Mouse (Mus musculus): ENCODE results near the gene Sec14l5. TPM values are rescaled to one million over a fixed set of nuclear protein-coding genes. Genes with fewer than 3 reads are reported as not detected.
"Not testable (repeated sequence)": the region's sequence is repeated elsewhere in the genome, so short reads cannot be mapped to it uniquely, and the experiment has no call there.

Gene Sec14l5
- polyA plus RNA-seq, 1 experiment from 2014 or later: 0.11 TPM

DNA sequence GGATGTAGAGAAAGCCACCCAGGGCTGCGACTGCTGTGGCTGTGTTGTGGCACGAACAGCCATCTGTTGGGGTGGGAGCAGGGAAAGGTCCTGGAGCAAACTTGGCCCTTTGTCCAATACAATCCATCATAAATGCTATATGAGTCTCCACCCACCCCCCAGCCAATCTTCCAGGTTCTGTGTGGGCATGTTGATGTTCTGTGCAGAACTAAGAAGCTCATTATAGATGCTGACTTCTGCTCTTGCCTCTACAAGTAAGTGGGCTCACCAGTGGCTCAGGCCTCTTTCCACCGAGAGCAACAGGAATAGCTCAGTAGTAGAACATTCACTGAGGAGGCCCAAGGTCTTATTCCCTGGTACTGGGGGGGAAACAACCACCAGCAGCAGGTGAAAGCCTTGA is 65.2 kb downstream of the Sec14l5 start:
- no peaks in the 10 kb centered on the region for H3K27me3 ChIP-seq (replicated peaks; ENCODE audit: control insufficient read depth, insufficient read depth, low read length)
- H3K36me3 ChIP-seq (ENCODE audit: control insufficient read depth, insufficient read depth, low read length): no peaks in the 10 kb centered on the region
- no peaks in the 10 kb centered on the region for H3K4me1 ChIP-seq (replicated peaks; ENCODE audit: control insufficient read depth, insufficient read depth, low read length)
- DNase-seq (ENCODE audit: low spot score) (no peak), ATAC-seq (replicated peaks; ENCODE audit: low FRiP score, low TSS enrichment, low read depth) (no peak)
- no peak overlapping the region for H3K4me3 ChIP-seq (ENCODE audit: low read depth, low read length)
- no peak overlapping the region for H3K27ac ChIP-seq (ENCODE audit: low read depth)
- WGBS: 83% methylated on average over 3 of the region's 3 CpGs
- no peak overlapping the region for H3K4me2 ChIP-seq (ENCODE audit: low read length)
- no peak overlapping the region for H3K9ac ChIP-seq (ENCODE audit: low read length)
- H3K9me3 ChIP-seq (ENCODE audit: control insufficient read depth, low read length): no peaks in the 10 kb centered on the region

DNA sequence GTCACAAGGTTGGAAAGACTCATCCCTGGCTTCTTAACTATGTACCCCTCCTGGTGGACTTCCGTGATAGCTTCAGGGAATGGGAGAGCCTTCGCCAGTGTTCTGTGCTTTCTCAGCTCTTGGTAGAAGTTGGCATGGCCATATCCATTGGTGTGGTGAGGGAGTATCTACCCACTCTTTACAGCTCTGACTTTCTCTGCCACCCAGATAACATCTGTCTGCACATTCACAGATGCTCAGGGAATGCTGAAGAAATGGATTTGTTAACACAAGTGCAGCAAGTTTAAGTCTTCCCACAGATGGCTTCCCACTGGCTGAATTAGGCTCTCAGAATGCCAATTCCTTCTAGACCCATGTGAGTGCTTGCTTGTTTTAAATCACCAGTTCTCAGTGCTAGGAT is 67.2 kb downstream of the Sec14l5 start:
- Histone ChIP-seq H3K27me3 (replicated peaks; ENCODE audit: control insufficient read depth, insufficient read depth, low read length) (no peaks in the 10 kb centered on the region), H3K4me1 (replicated peaks; ENCODE audit: control insufficient read depth, insufficient read depth, low read length) (no peaks in the 10 kb centered on the region), H3K27ac (ENCODE audit: low read depth) (no peak overlapping the region), H3K36me3 (ENCODE audit: control insufficient read depth, insufficient read depth, low read length) (no peaks in the 10 kb centered on the region), H3K9me3 (ENCODE audit: control insufficient read depth, low read length) (no peaks in the 10 kb centered on the region), H3K4me2 (ENCODE audit: low read length) (no peak overlapping the region), H3K9ac (ENCODE audit: low read length) (no peak overlapping the region), H3K4me3 (ENCODE audit: low read depth, low read length) (no peak overlapping the region)
- 89% methylated on average over 2 of the region's 2 CpGs for WGBS
- ATAC-seq (replicated peaks; ENCODE audit: low FRiP score, low TSS enrichment, low read depth): no peak
- no peak for DNase-seq (ENCODE audit: low spot score)

DNA sequence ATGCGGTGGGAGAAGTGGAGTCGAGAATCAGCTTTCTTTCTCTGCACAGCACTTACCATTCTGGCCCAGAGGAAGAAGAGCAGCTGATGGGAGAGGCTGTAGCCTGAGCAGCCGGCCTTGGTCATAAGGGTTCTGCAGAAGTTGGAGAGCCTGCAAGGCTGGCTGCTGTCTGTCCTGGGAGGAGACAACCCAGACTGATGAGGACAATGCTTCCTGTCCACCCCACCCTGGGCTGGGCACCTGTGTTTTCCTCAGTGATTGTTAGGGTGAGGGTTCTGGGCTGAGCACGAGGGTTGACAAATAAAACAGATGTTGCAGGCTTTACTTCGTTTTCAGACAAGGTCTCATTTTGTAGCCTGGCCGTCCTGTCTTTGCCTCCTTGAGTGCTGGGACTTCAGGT is 69.8 kb downstream of the Sec14l5 start:
- ATAC-seq (replicated peaks; ENCODE audit: low FRiP score, low TSS enrichment, low read depth): no peak

DNA sequence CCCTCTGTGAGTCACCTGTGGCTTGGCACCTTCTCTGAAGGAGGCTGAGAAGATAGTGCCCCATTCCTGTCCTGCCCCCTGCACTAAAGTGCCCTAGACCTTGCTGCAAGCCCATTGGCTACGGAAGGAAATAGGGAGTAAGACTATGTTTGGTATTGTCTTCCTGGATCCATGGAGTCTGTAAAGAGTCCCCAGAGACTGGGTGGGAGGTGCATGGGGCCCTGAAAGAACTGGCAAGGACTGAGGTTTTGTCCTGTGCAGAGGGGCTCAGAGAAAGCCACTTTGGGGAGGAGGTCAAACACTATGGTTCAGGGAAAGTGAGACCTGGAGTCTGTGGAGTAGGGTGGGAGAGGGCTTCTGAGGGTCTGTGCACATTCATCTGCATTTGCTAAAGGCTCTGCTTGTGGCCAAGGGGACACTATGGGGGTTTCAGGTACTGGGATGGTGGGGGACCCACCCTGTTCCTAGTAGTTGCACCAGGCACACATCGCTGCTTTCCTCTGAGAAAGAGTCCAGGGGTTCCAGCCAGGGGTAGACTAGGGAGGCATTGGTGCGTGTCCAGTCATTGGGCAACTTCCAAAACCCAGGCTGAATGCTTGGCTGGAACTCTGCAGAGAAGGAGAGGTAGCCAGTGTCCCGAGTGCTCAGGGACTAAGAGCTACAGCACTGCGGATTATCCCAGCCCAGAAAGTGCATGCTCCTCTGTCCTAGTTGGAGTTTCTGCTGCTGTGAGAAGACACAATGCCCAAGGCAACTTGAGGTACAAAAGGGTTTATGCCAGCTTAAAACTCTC is 70.6 kb downstream of the Sec14l5 start:
- H3K4me3 ChIP-seq (ENCODE audit: low read depth, low read length): no peak overlapping the region
- H3K9me3 ChIP-seq (ENCODE audit: control insufficient read depth, low read length): no peaks in the 10 kb centered on the region
- H3K4me2 ChIP-seq (ENCODE audit: low read length): no peak overlapping the region
- no peak overlapping the region for H3K27ac ChIP-seq (ENCODE audit: low read depth)
- no peaks in the 10 kb centered on the region for H3K4me1 ChIP-seq (replicated peaks; ENCODE audit: control insufficient read depth, insufficient read depth, low read length)
- H3K36me3 ChIP-seq (ENCODE audit: control insufficient read depth, insufficient read depth, low read length): no peaks in the 10 kb centered on the region
- no peaks in the 10 kb centered on the region for H3K27me3 ChIP-seq (replicated peaks; ENCODE audit: control insufficient read depth, insufficient read depth, low read length)
- H3K9ac ChIP-seq (ENCODE audit: low read length): no peak overlapping the region
- 70% methylated on average over 5 of the region's 5 CpGs for WGBS
- ATAC-seq (replicated peaks; ENCODE audit: low FRiP score, low TSS enrichment, low read depth): no peak
- no peak for DNase-seq (ENCODE audit: low spot score)

More for the DNA sequence above, 69.8 kb downstream of the Sec14l5 start:
- WGBS: 49% methylated on average over 6 of the region's 6 CpGs
- no peak overlapping the region for H3K27ac ChIP-seq (ENCODE audit: low read depth)
- H3K27me3 ChIP-seq (replicated peaks; ENCODE audit: control insufficient read depth, insufficient read depth, low read length): no peaks in the 10 kb centered on the region
- H3K4me2 ChIP-seq (ENCODE audit: low read length): no peak overlapping the region
- no peak overlapping the region for H3K4me3 ChIP-seq (ENCODE audit: low read depth, low read length)
- H3K9ac ChIP-seq (ENCODE audit: low read length): no peak overlapping the region
- no peak for DNase-seq (ENCODE audit: low spot score)
- H3K4me1 ChIP-seq (replicated peaks; ENCODE audit: control insufficient read depth, insufficient read depth, low read length): no peaks in the 10 kb centered on the region
- H3K9me3 ChIP-seq (ENCODE audit: control insufficient read depth, low read length): no peaks in the 10 kb centered on the region
- H3K36me3 ChIP-seq (ENCODE audit: control insufficient read depth, insufficient read depth, low read length): no peaks in the 10 kb centered on the region

DNA sequence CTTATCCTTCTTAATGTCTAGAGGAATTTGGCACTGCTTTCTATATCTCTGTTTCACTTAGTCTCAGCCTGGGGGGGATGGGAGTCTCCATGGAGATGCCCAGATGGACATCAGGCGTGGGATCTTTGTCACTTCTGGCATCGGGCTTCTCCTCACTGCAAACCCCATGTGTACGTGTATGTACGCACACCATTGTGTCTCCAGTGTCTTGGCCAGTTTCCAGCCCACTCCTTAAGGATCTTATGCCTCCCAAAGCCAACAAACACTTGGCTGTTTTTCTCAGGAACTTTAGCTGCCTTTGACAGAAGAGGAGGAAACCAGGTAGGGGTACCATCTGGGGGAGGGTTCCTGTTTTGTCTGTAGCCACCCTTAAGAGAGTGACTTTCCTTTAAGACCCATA is 74.5 kb downstream of the Sec14l5 start:
- Histone ChIP-seq H3K9me3 (ENCODE audit: control insufficient read depth, low read length) (no peaks in the 10 kb centered on the region), H3K27ac (ENCODE audit: low read depth) (no peak overlapping the region), H3K4me1 (replicated peaks; ENCODE audit: control insufficient read depth, insufficient read depth, low read length) (no peaks in the 10 kb centered on the region), H3K4me3 (ENCODE audit: low read depth, low read length) (no peak overlapping the region), H3K9ac (ENCODE audit: low read length) (no peak overlapping the region), H3K36me3 (ENCODE audit: control insufficient read depth, insufficient read depth, low read length) (no peaks in the 10 kb centered on the region), H3K4me2 (ENCODE audit: low read length) (no peak overlapping the region), H3K27me3 (replicated peaks; ENCODE audit: control insufficient read depth, insufficient read depth, low read length) (no peaks in the 10 kb centered on the region)
- no peak for DNase-seq (ENCODE audit: low spot score)
- ATAC-seq (replicated peaks; ENCODE audit: low FRiP score, low TSS enrichment, low read depth): no peak
- WGBS: 76% methylated on average over 4 of the region's 4 CpGs

DNA sequence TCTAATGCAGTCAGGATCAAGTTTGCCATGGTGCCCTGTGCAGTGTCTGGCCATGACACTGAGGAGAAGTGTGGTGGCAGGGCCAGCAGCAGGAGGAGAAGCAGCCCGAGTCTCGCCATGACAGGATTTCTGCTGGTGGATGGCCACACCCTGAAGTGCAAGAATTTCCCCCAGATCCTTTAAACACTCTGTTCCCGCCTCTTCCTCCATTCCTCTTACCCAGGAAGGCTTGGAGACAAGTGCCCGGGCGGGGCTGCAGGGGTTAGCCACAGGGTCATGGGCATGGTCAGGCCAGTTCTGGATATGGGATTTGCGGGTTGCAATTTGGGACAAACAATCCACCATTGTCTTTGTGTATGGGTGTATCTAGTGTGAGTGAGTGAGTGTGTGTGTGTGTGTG is 75.2 kb downstream of the Sec14l5 start, which contains the start of gene AU021092:
AU021092 (minus strand) TSS at position 160 of the 400 bp plus-strand sequence.
- Histone ChIP-seq H3K27ac (ENCODE audit: low read depth) (no peak within 1 kb of the TSS), H3K36me3 (ENCODE audit: control insufficient read depth, insufficient read depth, low read length) (no peaks in the 10 kb centered on the region), H3K9me3 (ENCODE audit: control insufficient read depth, low read length) (no peaks in the 10 kb centered on the region), H3K9ac (ENCODE audit: low read length) (no peak within 1 kb of the TSS), H3K27me3 (replicated peaks; ENCODE audit: control insufficient read depth, insufficient read depth, low read length) (no peaks in the 10 kb centered on the region), H3K4me2 (ENCODE audit: low read length) (no peak within 1 kb of the TSS), H3K4me1 (replicated peaks; ENCODE audit: control insufficient read depth, insufficient read depth, low read length) (no peaks in the 10 kb centered on the region), H3K4me3 (ENCODE audit: low read depth, low read length) (no peak within 1 kb of the TSS)
- WGBS: 61% methylated on average over 6 of the region's 6 CpGs
- ATAC-seq (replicated peaks; ENCODE audit: low FRiP score, low TSS enrichment, low read depth) (no peak), DNase-seq (ENCODE audit: low spot score) (no peak)

DNA sequence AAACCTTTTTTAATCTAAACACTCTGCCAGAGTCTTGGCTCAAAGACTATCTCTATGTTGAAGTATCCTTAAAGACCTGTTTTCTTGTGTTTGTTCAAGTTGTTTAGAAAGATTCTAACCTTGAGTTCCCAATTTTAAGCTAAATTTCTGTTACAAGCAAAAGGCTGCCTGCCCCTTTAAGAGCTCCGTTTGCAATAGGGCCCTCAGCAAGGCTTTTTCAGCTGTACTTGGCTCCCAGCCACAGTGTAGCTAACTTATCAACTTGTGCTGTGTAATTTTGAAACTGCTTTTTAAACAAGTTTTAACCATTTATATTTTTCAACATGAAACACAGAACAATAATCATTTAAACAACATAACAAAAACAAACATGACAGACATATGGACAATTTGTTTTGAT is 79.6 kb downstream of the Sec14l5 start:
- not testable (repeated sequence) for H3K27ac ChIP-seq (ENCODE audit: low read depth); H3K36me3 ChIP-seq (ENCODE audit: control insufficient read depth, insufficient read depth, low read length)

DNA sequence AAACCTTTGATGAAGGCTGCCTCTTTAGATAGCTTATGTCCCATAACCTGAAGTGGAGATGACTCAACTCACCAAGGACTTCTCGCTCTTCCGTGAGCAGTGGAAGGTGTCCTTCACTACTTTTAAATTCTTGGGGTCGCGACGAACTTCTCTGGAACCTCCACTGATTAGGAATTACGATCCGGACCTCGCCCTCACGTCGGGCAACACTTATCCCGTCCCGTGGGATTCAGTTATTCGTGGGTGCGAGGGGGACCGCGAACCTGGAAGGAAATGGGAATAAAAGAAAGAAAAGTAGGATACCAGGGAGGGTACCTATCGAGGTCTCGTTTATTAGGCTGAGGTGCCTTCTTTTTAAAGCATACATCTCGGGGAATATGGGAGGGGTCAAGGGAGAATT is 80.6 kb downstream of the Sec14l5 start:
- not testable (repeated sequence) for H3K27ac ChIP-seq (ENCODE audit: low read depth); H3K36me3 ChIP-seq (ENCODE audit: control insufficient read depth, insufficient read depth, low read length); H3K9me3 ChIP-seq (ENCODE audit: control insufficient read depth, low read length); H3K27me3 ChIP-seq (replicated peaks; ENCODE audit: control insufficient read depth, insufficient read depth, low read length); ATAC-seq (replicated peaks; ENCODE audit: low FRiP score, low TSS enrichment, low read depth); H3K4me1 ChIP-seq (replicated peaks; ENCODE audit: control insufficient read depth, insufficient read depth, low read length); DNase-seq (ENCODE audit: low spot score); H3K9ac ChIP-seq (ENCODE audit: low read length); H3K4me3 ChIP-seq (ENCODE audit: low read depth, low read length); H3K4me2 ChIP-seq (ENCODE audit: low read length)
- WGBS: 78% methylated on average over 19 of the region's 19 CpGs

More for the DNA sequence above, 79.6 kb downstream of the Sec14l5 start:
- WGBS: 10% methylated on average over 1 of the region's 1 CpGs
- not testable (repeated sequence) for H3K4me2 ChIP-seq (ENCODE audit: low read length); H3K27me3 ChIP-seq (replicated peaks; ENCODE audit: control insufficient read depth, insufficient read depth, low read length); H3K4me3 ChIP-seq (ENCODE audit: low read depth, low read length); H3K9ac ChIP-seq (ENCODE audit: low read length); H3K9me3 ChIP-seq (ENCODE audit: control insufficient read depth, low read length); H3K4me1 ChIP-seq (replicated peaks; ENCODE audit: control insufficient read depth, insufficient read depth, low read length); DNase-seq (ENCODE audit: low spot score); ATAC-seq (replicated peaks; ENCODE audit: low FRiP score, low TSS enrichment, low read depth)

DNA sequence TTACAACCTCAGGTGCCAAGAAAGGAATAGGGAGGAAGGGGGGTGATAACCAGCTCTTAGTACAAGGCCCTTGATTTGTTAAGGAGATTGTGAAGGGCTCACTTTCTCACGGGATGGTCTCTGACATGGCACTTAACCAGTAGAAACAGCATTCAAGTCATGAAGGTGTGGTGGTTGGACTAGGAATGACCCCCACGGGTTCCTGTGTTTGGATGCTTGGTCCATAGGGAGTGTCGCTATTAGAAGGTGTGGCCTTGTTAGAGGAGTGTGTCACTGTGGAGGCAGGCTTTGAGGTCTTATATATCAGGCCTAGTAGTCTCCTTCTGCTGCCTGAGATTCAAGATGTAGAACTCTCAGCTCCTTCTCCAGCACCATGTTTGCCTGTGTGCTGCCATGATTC is 81.2 kb downstream of the Sec14l5 start:
- not testable (repeated sequence) for H3K9ac ChIP-seq (ENCODE audit: low read length); H3K4me1 ChIP-seq (replicated peaks; ENCODE audit: control insufficient read depth, insufficient read depth, low read length); H3K36me3 ChIP-seq (ENCODE audit: control insufficient read depth, insufficient read depth, low read length); H3K4me3 ChIP-seq (ENCODE audit: low read depth, low read length); ATAC-seq (replicated peaks; ENCODE audit: low FRiP score, low TSS enrichment, low read depth); H3K27me3 ChIP-seq (replicated peaks; ENCODE audit: control insufficient read depth, insufficient read depth, low read length); H3K27ac ChIP-seq (ENCODE audit: low read depth); DNase-seq (ENCODE audit: low spot score); H3K4me2 ChIP-seq (ENCODE audit: low read length); H3K9me3 ChIP-seq (ENCODE audit: control insufficient read depth, low read length)
- WGBS: 70% methylated on average over 3 of the region's 3 CpGs
